Mouse (Mus musculus): Measurements from ENCODE around the gene Zfp418.
"Not testable (repeated sequence)": the region's sequence is repeated elsewhere in the genome, so short reads cannot be mapped to it uniquely, and the experiment has no call there.

DNA sequence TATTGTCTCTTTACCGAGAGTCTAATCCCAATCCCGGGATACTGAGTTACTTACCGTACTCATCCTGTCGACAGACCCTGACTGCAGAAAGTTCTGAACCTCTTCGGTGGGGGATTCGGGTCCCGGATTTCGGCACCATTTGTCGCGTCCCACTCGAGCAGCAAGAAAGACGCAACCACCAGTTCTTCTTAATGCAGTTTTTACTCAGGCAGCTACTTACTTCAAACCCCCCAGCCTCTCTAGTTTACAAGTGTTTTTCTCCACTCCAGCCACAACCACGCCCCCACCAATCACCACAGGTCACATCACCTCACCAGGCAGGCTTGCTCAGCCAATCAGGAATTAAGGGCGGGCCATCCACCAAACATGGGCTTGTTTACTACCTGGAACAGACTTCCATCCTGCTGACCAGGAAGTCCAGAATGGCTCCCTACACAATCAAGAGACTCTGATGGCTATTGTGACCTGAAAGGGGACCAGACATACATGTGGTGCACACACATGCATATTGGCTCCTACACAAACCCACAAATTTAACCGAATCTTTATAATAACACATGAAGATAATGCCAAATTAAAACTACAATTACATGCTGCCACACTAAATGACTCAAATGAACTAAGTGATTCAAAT, 40.5 kb upstream of the Zfp418 start:
- TF ChIP-seq CTCF (IDR thresholded peaks at IDR 0.05; ENCODE audit: low read depth, low read length); EP300 (IDR thresholded peaks at IDR 0.05; ENCODE audit: insufficient read depth, low read depth, low read length): not testable (repeated sequence)
